10 mouse cellular contexts compared by ENCODE assay signal in the genomic region with DNA sequence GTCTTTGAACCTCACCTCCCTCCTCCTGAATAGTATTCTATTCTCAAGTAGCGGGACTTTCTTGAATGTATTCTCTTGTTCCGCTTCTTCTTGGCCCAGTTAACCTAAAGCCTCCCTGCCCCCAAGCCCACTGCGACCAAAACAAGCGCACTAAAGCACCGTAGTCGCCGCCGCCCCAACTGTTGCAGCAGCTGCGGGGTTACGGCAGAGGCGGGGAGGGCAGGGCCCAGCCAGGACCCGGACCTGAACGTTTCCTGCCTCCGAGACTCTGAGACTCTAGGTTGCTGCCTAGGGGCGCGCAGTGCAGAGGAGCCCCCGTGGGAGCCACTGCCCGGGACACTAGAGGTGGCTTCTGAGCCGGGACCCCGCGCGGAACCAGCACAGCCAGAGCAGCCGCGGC. TPM values are rescaled to one million over a fixed set of nuclear protein-coding genes. Genes with fewer than 3 reads are reported as not detected.
A peak's percentile ranks its signal among the peaks of the same experiment; 100 is the strongest.
DNase-seq lines count a peak whose midpoint lies in the region; ATAC-seq and TF ChIP-seq lines count a peak whose summit lies in the region.
"Had no signal": no experiment of that assay in that cellular context is flagged by ENCODE, and none has a peak within 500 bp of the region (broad histone marks: within the 10 kb centered on the region; RNA-seq: fewer than 3 reads in every experiment).

No protein-coding gene starts in this region.

- ATAC-seq in heart, embryonic 16.5 days (replicated peaks; ENCODE audit: extremely low read depth, insufficient read depth, low FRiP score): no peak
- ATAC-seq in embryonic facial prominence, embryonic 14.5 days (ENCODE audit: low read depth): peak; percentile 23; the same call in 1 of the 2 replicates
- 0 out of 2 replicates have a peak, but pooled peaks have one; percentile 37 for ATAC-seq in limb, embryonic 11.5 days (ENCODE audit: insufficient number of reproducible peaks, low FRiP score, low TSS enrichment, low read depth)
- ATAC-seq in neural tube, embryonic 12.5 days (ENCODE audit: low FRiP score, low read depth): peak; percentile 42

- H3K36me3 ChIP-seq in heart, embryonic 16.5 days (ENCODE audit: control insufficient read depth, insufficient read depth): no peaks in the 10 kb centered on the region
- no peaks in the 10 kb centered on the region for H3K36me3 ChIP-seq in ES-E14 (ENCODE audit: control insufficient read depth, insufficient read depth, low read length, poor library complexity, severe bottlenecking)
- no peaks in the 10 kb centered on the region for H3K36me3 ChIP-seq in embryonic facial prominence, embryonic 14.5 days (ENCODE audit: control insufficient read depth, insufficient read depth, low read length)
- H3K36me3 ChIP-seq in limb, embryonic 11.5 days (ENCODE audit: control insufficient read depth, insufficient read depth, low read length): no peaks in the 10 kb centered on the region
- no peaks in the 10 kb centered on the region for H3K36me3 ChIP-seq in neural tube, embryonic 12.5 days

- no peak for DNase-seq in heart, postnatal 10 days
- no peak for DNase-seq in ES-E14 (ENCODE audit: low read depth, low spot score)
- DNase-seq in embryonic facial prominence, embryonic 14.5 days (ENCODE audit: low spot score): no peak
- DNase-seq in limb, embryonic 11.5 days (ENCODE audit: low spot score): no peak
- no peak for DNase-seq in spleen, adult 18-20 months
- DNase-seq in spleen, postnatal 36 days (ENCODE audit: low spot score in 2 of 2): no peak

- H3K4me1 ChIP-seq in heart, embryonic 16.5 days (ENCODE audit: control insufficient read depth, insufficient read depth, low read length): 0 out of 2 replicates have a peak, but pooled peaks cover 6% of the 10 kb centered on the region
- H3K4me1 ChIP-seq in ES-E14 (ENCODE audit: control insufficient read depth in 2 of 2, insufficient read depth in 2 of 2, low read length in 2 of 2, poor library complexity in 1 of 2): no peaks in the 10 kb centered on the region
- no peaks in the 10 kb centered on the region for H3K4me1 ChIP-seq in embryonic facial prominence, embryonic 14.5 days (ENCODE audit: control insufficient read depth, insufficient read depth, low read length)
- H3K4me1 ChIP-seq in limb, embryonic 11.5 days (ENCODE audit: control insufficient read depth, insufficient read depth, low read length): no peaks in the 10 kb centered on the region
- no peaks in the 10 kb centered on the region for H3K4me1 ChIP-seq in neural tube, embryonic 12.5 days

- H3K9me3 ChIP-seq in heart, embryonic 16.5 days (replicated peaks; ENCODE audit: control insufficient read depth, low read length): no peaks in the 10 kb centered on the region
- no peaks in the 10 kb centered on the region for H3K9me3 ChIP-seq in ES-E14 (ENCODE audit: control insufficient read depth, insufficient read depth, low read depth, low read length)
- H3K9me3 ChIP-seq in embryonic facial prominence, embryonic 14.5 days (ENCODE audit: control insufficient read depth, low read length): no peaks in the 10 kb centered on the region
- no peaks in the 10 kb centered on the region for H3K9me3 ChIP-seq in limb, embryonic 11.5 days (ENCODE audit: control insufficient read depth, low read length)
- no peaks in the 10 kb centered on the region for H3K9me3 ChIP-seq in neural tube, embryonic 12.5 days

- H3K4me3 ChIP-seq in heart, embryonic 16.5 days (ENCODE audit: low read length): peak overlapping the region; percentile 54
- peak overlapping the region; percentile 69 for H3K4me3 ChIP-seq in ES-E14 (ENCODE audit: insufficient read depth in 1 of 2, low read depth in 1 of 2, low read length in 2 of 2, poor library complexity in 1 of 2, severe bottlenecking in 1 of 2)
- peak overlapping the region; percentile 48 for H3K4me3 ChIP-seq in embryonic facial prominence, embryonic 14.5 days (ENCODE audit: low read depth, low read length)
- H3K4me3 ChIP-seq in limb, embryonic 11.5 days (ENCODE audit: low read depth, low read length): peak overlapping the region; percentile 36
- peak overlapping the region; percentile 45 for H3K4me3 ChIP-seq in neural tube, embryonic 12.5 days

- WGBS in heart, embryonic 16.5 days: 16% methylated on average over 24 of the region's 24 CpGs
- 9% methylated on average over 10 of the region's 24 CpGs for WGBS in embryonic facial prominence, embryonic 14.5 days
- WGBS in limb, embryonic 11.5 days: 18% methylated on average over 24 of the region's 24 CpGs
- WGBS in neural tube, embryonic 12.5 days: 12% methylated on average over 24 of the region's 24 CpGs

- H3K4me2 ChIP-seq in heart, embryonic 16.5 days (ENCODE audit: low read depth, low read length): peak overlapping the region; percentile 87
- peak overlapping the region; percentile 84 for H3K4me2 ChIP-seq in embryonic facial prominence, embryonic 14.5 days (ENCODE audit: low read depth, low read length)
- H3K4me2 ChIP-seq in limb, embryonic 11.5 days (ENCODE audit: low read depth, severe bottlenecking): peak overlapping the region; percentile 80
- H3K4me2 ChIP-seq in neural tube, embryonic 12.5 days (replicated peaks): peak overlapping the region; percentile 89

- intact Hi-C loops in heart, postnatal 10 days (cut with DNase I): no loop called here

- no peak overlapping the region; the same call in 1 of the 2 replicates for H3K9ac ChIP-seq in heart, embryonic 16.5 days (ENCODE audit: low read length)
- peak overlapping the region; percentile 61 for H3K9ac ChIP-seq in ES-E14 (ENCODE audit: insufficient read depth, low read depth, low read length, poor library complexity, severe bottlenecking)
- H3K9ac ChIP-seq in embryonic facial prominence, embryonic 14.5 days (ENCODE audit: low read depth, low read length): peak overlapping the region; percentile 45
- H3K9ac ChIP-seq in limb, embryonic 11.5 days (ENCODE audit: low read length): no peak overlapping the region
- peak overlapping the region; percentile 33; the same call in 1 of the 2 replicates for H3K9ac ChIP-seq in neural tube, embryonic 12.5 days

- H3K27me3 ChIP-seq in heart, embryonic 16.5 days (ENCODE audit: control insufficient read depth, insufficient read depth, low read length): peaks cover 35% of the 10 kb centered on the region
- peaks cover 51% of the 10 kb centered on the region for H3K27me3 ChIP-seq in embryonic facial prominence, embryonic 14.5 days (replicated peaks; ENCODE audit: control insufficient read depth, insufficient read depth, low read length)
- H3K27me3 ChIP-seq in limb, embryonic 11.5 days (ENCODE audit: control insufficient read depth, insufficient read depth, low read length): peaks cover 38% of the 10 kb centered on the region
- peaks cover 29% of the 10 kb centered on the region for H3K27me3 ChIP-seq in neural tube, embryonic 12.5 days (replicated peaks)

- in situ Hi-C loops in ES-E14 (cut with MboI; ENCODE audit: low sequenced_read_pairs in 2 of 2, unreplicated experiment in 2 of 2): no loop called here

- H3K27ac ChIP-seq in heart, embryonic 16.5 days (ENCODE audit: low read length): no peak overlapping the region
- H3K27ac ChIP-seq in ES-E14 (ENCODE audit: insufficient read depth, low read depth, low read length, poor library complexity, severe bottlenecking): no peak overlapping the region
- no peak overlapping the region for H3K27ac ChIP-seq in embryonic facial prominence, embryonic 14.5 days (replicated peaks; ENCODE audit: low read depth, low read length)
- no peak overlapping the region for H3K27ac ChIP-seq in limb, embryonic 11.5 days (replicated peaks; ENCODE audit: low read depth, low read length)
- H3K27ac ChIP-seq in neural tube, embryonic 12.5 days: no peak overlapping the region

TF ChIP-seq in ES-E14, 5 proteins besides CTCF, POLR2A, EP300 and RAD21:
- TF ChIP-seq CHD2 (IDR thresholded peaks at IDR 0.05; ENCODE audit: low read depth, low read length) (no peak), MAFK (IDR thresholded peaks at IDR 0.05; ENCODE audit: insufficient read depth, low read depth, low read length) (no peak), HCFC1 (IDR thresholded peaks at IDR 0.05; ENCODE audit: borderline replicate concordance, insufficient read depth, low read length) (no peak), ZNF384 (IDR thresholded peaks at IDR 0.05; ENCODE audit: low read depth, low read length) (no peak), ZC3H11A (IDR thresholded peaks at IDR 0.05; ENCODE audit: borderline replicate concordance, low read depth, low read length) (no peak)
TF ChIP-seq in ES-E14: peak in this region for 0.

RNA-seq across cellular contexts. Expression of gene Ptchd1, which starts 1.1 kb away (rescaled TPM):
- 0.25 TPM in 2 replicates for polyA plus RNA-seq in heart, embryonic 16.5 days (2015; fragmentation: Nextera tagmentation; extraction: Ambion mirVana)
- under 1 TPM; 0.15 to 0.38 TPM for total RNA-seq in heart, postnatal 10 days (2021)
- total RNA-seq in ES-E14 (2012; rRNA removed): 0.67 and 0.69 TPM in 2 replicates
- 2.2 and 3.3 TPM in 2 replicates for polyA plus RNA-seq in embryonic facial prominence, embryonic 14.5 days (2014; fragmentation: Nextera tagmentation; extraction: Ambion mirVana)
- polyA plus RNA-seq in limb, embryonic 11.5 days (2014; fragmentation: Nextera tagmentation; extraction: Ambion mirVana): 0.61 and 0.75 TPM in 2 replicates
- polyA plus RNA-seq in neural tube, embryonic 12.5 days (2016; fragmentation: Nextera tagmentation; extraction: Ambion mirVana): 2.6 and 2.7 TPM in 2 replicates
- total RNA-seq: MEL had no signal

RNA-seq across cellular contexts. Expression of gene Gm15155, which starts 2.0 kb away (rescaled TPM):
- not detected in 2 replicates for polyA plus RNA-seq in heart, embryonic 16.5 days (2015; fragmentation: Nextera tagmentation; extraction: Ambion mirVana)
- total RNA-seq in heart, postnatal 10 days (2021): not detected
- not detected in 2 replicates for total RNA-seq in ES-E14 (2012; rRNA removed)
- not detected in 2 replicates for polyA plus RNA-seq in embryonic facial prominence, embryonic 14.5 days (2014; fragmentation: Nextera tagmentation; extraction: Ambion mirVana)
- not detected in 2 replicates for polyA plus RNA-seq in limb, embryonic 11.5 days (2014; fragmentation: Nextera tagmentation; extraction: Ambion mirVana)
- polyA plus RNA-seq in neural tube, embryonic 12.5 days (2016; fragmentation: Nextera tagmentation; extraction: Ambion mirVana): not detected in 2 replicates
- total RNA-seq: gastrocnemius, postnatal 4 days; MEL had no signal

Comparison
In these comparisons a context has a peak if more than half of its experiments do, and no peak if none do; other contexts are left out.
1. H3K9ac ChIP-seq: peak in ES-E14 (single experiment), embryonic facial prominence, embryonic 14.5 days (single experiment) and neural tube, embryonic 12.5 days (single experiment); none in heart, embryonic 16.5 days (single experiment) and limb, embryonic 11.5 days (single experiment).
2. Peak in every context shown above with its lines, with median percentiles within 50 percentile points of each other: H3K4me2 ChIP-seq and H3K4me3 ChIP-seq.